Mouse (Mus musculus) inflammation-experienced regulatory T-cells, adult 16 weeks (primary cell): Measurements from ENCODE around the gene Tlr9. TPM values are rescaled to one million over a fixed set of nuclear protein-coding genes. Genes with fewer than 3 reads are reported as not detected.

Experiments used
- polyA plus RNA-seq: library from polyadenylated mRNA; unstranded; fragments of 100-300 nt; shearing (Covaris generic); gene quantifications from one replicate; pipeline ENCODE4 v1.2.1, GENCODE M21; 2017

Gene Tlr9
- polyA plus RNA-seq = not detected

DNA sequence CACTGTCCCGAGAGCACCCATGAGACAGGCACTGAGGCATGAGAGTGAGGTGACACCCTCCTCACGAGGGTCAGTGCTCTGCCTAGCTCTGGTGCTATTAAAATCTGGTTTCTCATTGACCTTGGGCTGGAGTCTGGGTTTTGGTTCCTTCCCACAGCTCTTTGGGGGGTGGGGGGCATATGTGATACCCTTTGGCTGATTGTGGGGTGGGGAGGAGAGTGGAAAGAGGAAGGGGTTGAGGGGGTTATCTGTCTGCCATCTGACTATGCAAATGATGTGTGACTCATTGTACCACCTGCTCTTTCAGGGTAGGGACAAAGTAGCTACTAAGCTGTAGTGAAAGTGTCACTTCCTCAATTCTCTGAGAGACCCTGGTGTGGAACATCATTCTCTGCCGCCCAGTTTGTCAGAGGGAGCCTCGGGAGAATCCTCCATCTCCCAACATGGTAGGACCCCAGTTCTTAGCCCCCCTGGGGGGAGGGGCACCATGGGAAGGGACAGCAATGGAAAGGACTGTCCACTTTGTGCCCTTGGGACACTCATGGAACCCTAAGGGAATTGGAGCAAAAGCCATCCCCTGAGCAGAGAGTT lies at the start of gene Tlr9:
Gene Tlr9, plus strand, starts transcription at position 338 of the 591 bp plus-strand sequence.

DNA sequence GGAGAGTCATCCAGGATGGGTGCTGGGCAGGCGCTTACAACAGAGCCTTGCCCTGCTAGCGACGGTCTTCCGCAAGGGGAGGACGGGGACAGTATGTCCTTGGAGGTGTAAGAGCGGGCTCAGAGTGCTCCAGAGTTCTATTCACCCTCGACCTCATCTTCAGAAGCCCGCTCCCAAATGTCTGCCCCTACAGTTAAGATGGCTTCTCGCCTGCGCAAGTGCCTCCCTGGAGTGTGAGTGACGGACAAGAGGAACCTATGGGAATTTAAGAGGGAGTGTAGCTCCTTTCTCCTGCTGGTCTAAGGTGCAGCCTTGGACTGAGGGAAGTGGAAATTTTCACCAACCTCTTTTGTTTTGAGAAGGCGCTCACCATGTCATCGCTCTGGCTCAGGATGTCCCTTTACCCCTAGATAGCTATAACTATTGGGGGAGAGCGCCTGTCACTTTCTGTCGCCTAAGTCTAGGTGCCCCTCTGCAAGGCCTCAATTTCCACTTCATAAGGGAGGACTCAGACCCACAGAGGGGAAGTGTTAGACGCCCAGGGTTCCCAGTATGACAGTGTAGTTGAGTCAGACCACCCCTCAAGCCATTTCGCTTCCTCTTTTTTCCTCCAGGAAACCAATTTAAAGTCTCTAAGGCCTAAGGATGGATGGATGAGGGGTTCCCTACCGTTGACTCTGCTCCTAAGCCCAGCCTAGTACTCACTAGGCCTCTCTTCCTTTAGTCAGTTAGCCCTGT lies 22.7 kb upstream of the Tlr9 start, which contains the start of gene Ppm1m:
Gene Ppm1m, minus strand, starts transcription at position 212 of the 738 bp plus-strand sequence.

GRCm38 (mm10) chr9:106202819-106203636 lies 19.4 kb upstream of the Tlr9 start, which contains the start of gene Twf2:
Gene Twf2, plus strand, starts transcription at chr9:106203108.

Other genes starting within 250 kb of the Tlr9 start
- not detected for gene Col6a4, start 125.8 kb upstream of the Tlr9 start, polyA plus RNA-seq
- gene Glyctk, start 64.5 kb upstream of the Tlr9 start, polyA plus RNA-seq = 9.4 TPM
- 49.3 TPM for gene Wdr82, start 51.7 kb upstream of the Tlr9 start, polyA plus RNA-seq
- gene Ppm1m, start 22.9 kb upstream of the Tlr9 start, polyA plus RNA-seq = 22.2 TPM
- gene Twf2, start 19.5 kb upstream of the Tlr9 start, polyA plus RNA-seq = 328 TPM
- 61.3 TPM for gene Alas1, start 26.1 kb downstream of the Tlr9 start, polyA plus RNA-seq
- 6.3 TPM for gene Poc1a, start 58.5 kb downstream of the Tlr9 start, polyA plus RNA-seq
- 11.0 TPM for gene Dusp7, start 146.0 kb downstream of the Tlr9 start, polyA plus RNA-seq
- gene Rpl29, start 206.9 kb downstream of the Tlr9 start, polyA plus RNA-seq = 568 TPM
- 17.9 TPM for gene Acy1, start 215.7 kb downstream of the Tlr9 start, polyA plus RNA-seq
- 19.1 TPM for gene Abhd14b, start 224.9 kb downstream of the Tlr9 start, polyA plus RNA-seq
- gene Abhd14a, start 225.1 kb downstream of the Tlr9 start, polyA plus RNA-seq = 20.1 TPM
- 20.5 TPM for gene Pcbp4, start 230.7 kb downstream of the Tlr9 start, polyA plus RNA-seq
- gene Gpr62, start 243.3 kb downstream of the Tlr9 start, polyA plus RNA-seq = not detected